Mouse (Mus musculus) liver, adult 2 months (tissue): ENCODE data around the gene Clic3. TPM values are rescaled to one million over a fixed set of nuclear protein-coding genes. Genes with fewer than 3 reads are reported as not detected.

Experiments
- DNase-seq: peaks from one replicate; pipeline ENCODE4 v3.0.0-alpha.2; 2011; ENCODE audit warnings: low read depth, low spot score; ENCODE audit errors: extremely low read depth
- H3K27ac ChIP-seq: fragments of 200-500 bp; replicated peaks from 2 replicates; pipeline ENCODE4 v1.5.1; 2012; ENCODE audit warnings: low read depth, mild to moderate bottlenecking, control low read depth, inconsistent platforms, low read length; ENCODE audit not compliant: insufficient read depth
- H3K27me3 ChIP-seq: fragments of 200-500 bp; 2 replicates; pipeline ENCODE4 v1.6.1; 2012; ENCODE audit warnings: mild to moderate bottlenecking, moderate library complexity, low read length, inconsistent platforms; ENCODE audit not compliant: control insufficient read depth, insufficient read depth
- H3K36me3 ChIP-seq: fragments of 200-500 bp; 2 replicates; pipeline ENCODE4 v1.6.1; 2012; ENCODE audit warnings: low read length, inconsistent platforms; ENCODE audit not compliant: control insufficient read depth, insufficient read depth
- H3K4me1 ChIP-seq: fragments of 200-500 bp; 2 replicates; pipeline ENCODE4 v1.6.1; 2011; ENCODE audit warnings: low read length; ENCODE audit not compliant: control insufficient read depth, insufficient read depth
- H3K4me3 ChIP-seq: fragments of 200-500 bp; 2 replicates; pipeline ENCODE4 v1.5.1; 2011; ENCODE audit warnings: low read depth, mild to moderate bottlenecking, control low read depth, low read length, moderate library complexity; ENCODE audit not compliant: insufficient read depth
- H3K79me2 ChIP-seq: fragments of 200-500 bp; 2 replicates; pipeline ENCODE4 v1.6.1; 2012; ENCODE audit warnings: inconsistent platforms, mild to moderate bottlenecking, low read length, moderate library complexity; ENCODE audit not compliant: control insufficient read depth, insufficient read depth
- H3K9ac ChIP-seq: fragments of 200-500 bp; 2 replicates; pipeline ENCODE4 v1.6.1; 2012; ENCODE audit warnings: low read depth, mild to moderate bottlenecking, control low read depth, inconsistent platforms, low read length
- CTCF ChIP-seq: fragments of 200-500 bp; IDR thresholded peaks from 2 replicates; pipeline ENCODE4 v1.5.1; 2011; ENCODE audit warnings: low read depth, low read length, control low read depth
- POLR2A ChIP-seq: fragments of 200-500 bp; IDR thresholded peaks from 2 replicates; pipeline ENCODE4 v1.6.1; 2011; ENCODE audit warnings: low read length, control low read depth; ENCODE audit not compliant: insufficient read depth; ENCODE audit errors: extremely low read depth
- WGBS: fragments of 180-500 bp; shearing (Covaris S2); methylation state at CpG from one replicate; pipeline ENCODE4 v1.1.7; 2018; 5-methylcytosine and 5-hydroxymethylcytosine counted together
- polyA plus RNA-seq: library from polyadenylated mRNA; depleted of rRNA; stranded (reverse); fragments of >200 nt; gene quantifications from 2 replicates; pipeline ENCODE4 v1.2.3, GENCODE M21; 2012
- total RNA-seq: library from RNA; depleted of rRNA; stranded (reverse); fragments of >200 nt; gene quantifications from 2 replicates; pipeline ENCODE4 v1.2.3, GENCODE M21; 2014

The Clic3 gene
- total and polyA plus RNA-seq, 2 experiments = 0.18 to 9.2 TPM

- Histone ChIP-seq H3K4me3 (no peak overlapping the region), H3K27me3 (no peaks in the 10 kb centered on the region), H3K79me2 (no peaks in the 10 kb centered on the region), H3K27ac (no peak overlapping the region), H3K9ac (no peak overlapping the region), H3K36me3 (no peaks in the 10 kb centered on the region; the same call in 1 of the 2 replicates), H3K4me1 (peaks cover 29% of the 10 kb centered on the region)
- DNase-seq = no peak
- WGBS = 86% methylated on average over 9 of the region's 9 CpGs
- TF ChIP-seq CTCF = no peak
- TF ChIP-seq POLR2A = no peak
These were observed 621 bp downstream of the Clic3 start for GRCm38 (mm10) chr2:25457022-25457896.

- TF ChIP-seq POLR2A (no peak), CTCF (no peak)
- Histone ChIP-seq H3K27me3 (no peaks in the 10 kb centered on the region), H3K79me2 (no peaks in the 10 kb centered on the region), H3K27ac (no peak overlapping the region), H3K4me3 (no peak overlapping the region), H3K36me3 (no peaks in the 10 kb centered on the region; the same call in 1 of the 2 replicates), H3K9ac (no peak overlapping the region), H3K4me1 (peaks cover 30% of the 10 kb centered on the region)
- WGBS = 76% methylated on average over 5 of the region's 5 CpGs
- DNase-seq = peak; percentile 40
These were observed 2.3 kb downstream of the Clic3 start for GRCm38 (mm10) chr2:25458911-25459310.

GRCm38 (mm10) chr2:25460135-25460534 lies 3.5 kb downstream of the Clic3 start:
- peak; percentile 20 for DNase-seq
- Histone ChIP-seq H3K9ac (peak overlapping the region; percentile 88), H3K27me3 (no peaks in the 10 kb centered on the region), H3K79me2 (no peaks in the 10 kb centered on the region), H3K4me1 (peaks cover 30% of the 10 kb centered on the region), H3K4me3 (peak overlapping the region; percentile 85), H3K36me3 (no peaks in the 10 kb centered on the region; the same call in 1 of the 2 replicates), H3K27ac (peak overlapping the region; percentile 77)
- WGBS = 30% methylated on average over 5 of the region's 5 CpGs
- TF ChIP-seq CTCF (no peak), POLR2A (no peak)

- Histone ChIP-seq H3K4me3 (peak within 1 kb of the TSS; percentile 85), H3K79me2 (no peaks in the 10 kb centered on the region), H3K27ac (peak within 1 kb of the TSS; percentile 77), H3K27me3 (no peaks in the 10 kb centered on the region), H3K36me3 (no peaks in the 10 kb centered on the region; the same call in 1 of the 2 replicates), H3K4me1 (peaks cover 33% of the 10 kb centered on the region), H3K9ac (peak within 1 kb of the TSS; percentile 88)
- peak; percentile 95 for DNase-seq
- TF ChIP-seq POLR2A (peak; percentile 70), CTCF (no peak)
- under 1% methylated on average over 48 of the region's 48 CpGs for WGBS
These were observed 4.1 kb downstream of the Clic3 start, which contains the start of gene Paxx for GRCm38 (mm10) chr2:25460551-25461309. Gene Paxx (minus strand): TSS chr2:25461094.

GRCm38 (mm10) chr2:25461407-25461806 lies 4.8 kb downstream of the Clic3 start:
- Histone ChIP-seq H3K4me3 (no peak overlapping the region), H3K36me3 (no peaks in the 10 kb centered on the region; the same call in 1 of the 2 replicates), H3K9ac (no peak overlapping the region), H3K4me1 (peaks cover 33% of the 10 kb centered on the region), H3K27ac (peak overlapping the region; percentile 53), H3K27me3 (no peaks in the 10 kb centered on the region), H3K79me2 (no peaks in the 10 kb centered on the region)
- no peak for DNase-seq
- TF ChIP-seq CTCF (no peak), POLR2A (no peak)
- 20% methylated on average over 3 of the region's 3 CpGs for WGBS
